Mouse (Mus musculus) olfactory bulb, adult 2 months (tissue): ENCODE data around the gene Fam181b. TPM values are rescaled to one million over a fixed set of nuclear protein-coding genes. Genes with fewer than 3 reads are reported as not detected.

Source experiments
- H3K27ac ChIP-seq: fragments of 200-500 bp; 2 replicates; pipeline ENCODE4 v1.5.1; 2012; ENCODE audit warnings: low read depth, low read length; ENCODE audit not compliant: insufficient read depth
- H3K4me1 ChIP-seq: fragments of 200-500 bp; 2 replicates; pipeline ENCODE4 v1.6.1; 2012; ENCODE audit warnings: low read length; ENCODE audit not compliant: control insufficient read depth, insufficient read depth
- H3K4me3 ChIP-seq: fragments of 200-500 bp; 2 replicates; pipeline ENCODE4 v1.5.1; 2012; ENCODE audit warnings: mild to moderate bottlenecking, low read depth, low read length, moderate library complexity; ENCODE audit not compliant: insufficient read depth
- CTCF ChIP-seq: fragments of 200-500 bp; IDR thresholded peaks from 2 replicates; pipeline ENCODE4 v1.5.1; 2012; ENCODE audit warnings: low read depth, mild to moderate bottlenecking, low read length, moderate library complexity; ENCODE audit not compliant: insufficient read depth
- POLR2A ChIP-seq: fragments of 200-500 bp; IDR thresholded peaks from 2 replicates; pipeline ENCODE4 v1.6.1; 2012; ENCODE audit warnings: mild to moderate bottlenecking, low read depth, low read length, moderate library complexity; ENCODE audit not compliant: insufficient read depth
- WGBS: fragments of 180-500 bp; shearing (Covaris S2); methylation state at CpG from one replicate; pipeline ENCODE4 v1.1.7; 2018; 5-methylcytosine and 5-hydroxymethylcytosine counted together
- polyA plus RNA-seq: library from polyadenylated mRNA; stranded (reverse); fragments of >200 nt; gene quantifications from 2 replicates; pipeline ENCODE4 v1.2.4, GENCODE M21; 2012; ENCODE audit warnings: low replicate concordance; ENCODE audit not compliant: missing spikeins, insufficient read depth, insufficient read length

Gene Fam181b
- polyA plus RNA-seq = not detected in 2 replicates

DNA sequence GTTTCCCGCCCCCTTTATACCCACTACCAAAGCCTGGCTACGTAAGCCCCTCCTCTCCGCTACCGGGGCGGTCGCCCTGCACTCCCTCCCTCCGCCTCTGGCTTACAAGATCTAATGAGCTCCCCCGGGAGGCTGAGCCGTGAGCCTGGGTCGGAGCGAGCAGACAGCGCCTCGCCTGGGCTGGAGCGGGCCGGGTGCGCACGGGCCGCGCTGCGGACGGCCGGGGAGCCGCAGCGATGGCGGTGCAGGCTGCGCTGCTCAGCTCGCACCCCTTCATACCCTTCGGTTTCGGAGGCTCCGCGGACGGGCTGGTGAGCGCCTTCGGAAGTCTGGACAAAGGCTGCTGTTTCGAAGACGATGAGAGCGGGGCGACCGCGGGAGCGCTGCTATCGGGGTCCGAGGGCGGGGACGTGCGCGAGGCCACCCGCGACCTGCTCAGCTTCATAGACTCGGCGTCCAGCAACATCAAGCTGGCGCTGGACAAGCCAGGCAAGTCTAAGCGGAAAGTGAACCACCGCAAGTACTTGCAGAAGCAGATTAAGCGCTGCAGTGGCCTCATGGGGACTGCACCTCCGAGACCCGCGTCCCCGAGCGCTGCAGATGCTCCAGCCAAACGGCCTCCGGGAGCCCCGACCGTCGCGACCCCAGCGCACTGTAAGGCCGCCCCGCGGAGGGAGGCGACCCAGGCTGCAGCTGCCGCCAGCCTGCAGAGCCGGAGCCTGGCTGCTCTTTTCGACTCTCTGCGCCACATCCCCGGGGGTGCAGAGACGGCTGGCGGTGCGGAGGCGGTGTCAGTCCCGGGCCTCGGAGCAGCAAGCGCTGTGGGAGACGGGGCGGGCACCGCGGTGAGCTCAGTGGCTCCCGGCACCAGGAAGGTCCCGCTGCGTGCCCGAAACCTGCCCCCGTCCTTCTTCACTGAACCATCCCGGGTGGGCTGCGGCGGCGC, at the start of gene Fam181b:
Fam181b (plus strand) TSS at position 81 of the 946 bp plus-strand sequence.
- H3K4me3 ChIP-seq = peak within 1 kb of the TSS; percentile 66
- TF ChIP-seq POLR2A = peak; percentile 89
- peak; percentile 24 for TF ChIP-seq CTCF
- H3K27ac ChIP-seq = peak within 1 kb of the TSS; percentile 50
- peaks cover 3% of the 10 kb centered on the region for H3K4me1 ChIP-seq
- under 1% methylated on average over 96 of the region's 96 CpGs for WGBS

DNA sequence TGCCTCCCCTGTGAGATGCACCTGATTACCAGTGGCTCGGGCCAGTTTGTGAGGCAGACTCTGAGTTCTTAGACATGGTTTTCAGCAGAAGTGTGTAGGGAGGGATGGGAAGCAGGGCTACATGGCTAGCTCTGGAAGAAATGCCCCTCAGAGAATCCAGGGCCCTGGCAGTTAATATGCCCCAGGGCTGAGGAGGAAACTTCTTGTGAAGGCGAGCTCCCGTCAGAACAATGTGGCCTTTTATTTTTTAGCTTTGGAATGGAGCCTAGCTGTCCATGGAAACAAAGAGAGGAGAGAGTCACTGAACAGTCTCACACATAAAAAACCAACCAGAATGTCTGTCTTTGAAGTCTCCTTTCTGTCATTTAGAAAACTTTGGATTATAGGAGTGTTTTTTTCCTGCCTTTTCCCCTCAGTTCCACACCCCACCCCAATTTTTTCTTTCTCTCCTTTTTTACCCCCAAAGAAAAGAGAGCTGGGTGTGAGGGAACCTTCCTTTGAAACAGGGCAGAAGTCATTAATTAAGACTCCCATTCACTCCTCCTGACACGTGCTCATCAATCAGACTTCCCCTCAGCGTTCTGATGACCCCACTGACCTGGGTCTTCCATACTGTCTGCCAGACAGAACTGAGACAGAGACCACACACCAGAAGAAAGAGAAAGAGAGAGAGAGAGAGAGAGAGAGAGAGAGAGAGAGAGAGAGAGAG, 41.7 kb upstream of the Fam181b start:
- TF ChIP-seq CTCF (no peak), POLR2A (no peak)
- Histone ChIP-seq H3K27ac (0 out of 2 replicates have a peak overlapping the region, but pooled peaks have one; percentile 14), H3K4me3 (no peak overlapping the region), H3K4me1 (no peaks in the 10 kb centered on the region)
- 34% methylated on average over 5 of the region's 5 CpGs for WGBS

DNA sequence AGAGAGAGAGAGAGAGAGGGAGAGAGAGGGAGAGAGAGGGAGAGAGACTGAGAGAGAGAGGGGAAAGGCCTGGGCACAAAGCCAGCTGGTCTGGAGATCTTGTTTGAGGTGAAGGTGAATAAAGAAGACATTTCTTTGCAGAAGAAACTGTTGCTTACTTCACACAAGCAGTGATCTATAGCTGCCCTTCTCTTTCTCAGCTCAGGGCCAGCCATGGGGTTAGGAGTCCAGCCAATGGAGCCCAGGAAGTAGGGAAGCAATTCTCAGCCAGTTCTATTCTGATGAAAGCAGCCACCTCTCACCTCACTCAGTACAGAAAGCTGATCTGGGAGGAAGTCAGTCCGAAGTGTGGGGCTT, 41.2 kb upstream of the Fam181b start:
- TF ChIP-seq POLR2A = no peak
- TF ChIP-seq CTCF = no peak
- WGBS = 46% methylated on average over 1 of the region's 1 CpGs
- 0 out of 2 replicates have a peak overlapping the region, but pooled peaks have one; percentile 14 for H3K27ac ChIP-seq
- no peak overlapping the region for H3K4me3 ChIP-seq
- no peaks in the 10 kb centered on the region for H3K4me1 ChIP-seq

DNA sequence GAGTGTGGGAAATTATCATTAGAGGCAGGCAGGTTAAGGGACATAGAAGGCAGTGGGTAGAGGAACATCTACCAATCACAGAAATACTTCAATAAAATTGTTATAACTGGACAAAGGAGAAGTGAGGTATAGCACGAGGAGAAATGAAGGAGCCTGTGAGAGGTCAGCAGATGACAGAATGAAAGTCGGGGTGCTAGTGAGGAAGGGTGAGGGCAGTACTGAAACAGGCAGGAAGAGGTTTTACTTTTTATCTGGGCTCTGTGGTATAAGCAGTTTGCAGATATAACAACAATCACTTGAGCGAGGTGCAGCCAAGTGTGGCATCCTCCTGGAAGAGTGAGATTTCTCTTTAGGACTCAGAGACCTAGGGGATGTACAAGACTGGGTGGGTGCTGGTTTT, 40.1 kb upstream of the Fam181b start:
- Histone ChIP-seq H3K27ac (no peak overlapping the region), H3K4me3 (no peak overlapping the region)
- WGBS = 94% methylated on average over 3 of the region's 3 CpGs

DNA sequence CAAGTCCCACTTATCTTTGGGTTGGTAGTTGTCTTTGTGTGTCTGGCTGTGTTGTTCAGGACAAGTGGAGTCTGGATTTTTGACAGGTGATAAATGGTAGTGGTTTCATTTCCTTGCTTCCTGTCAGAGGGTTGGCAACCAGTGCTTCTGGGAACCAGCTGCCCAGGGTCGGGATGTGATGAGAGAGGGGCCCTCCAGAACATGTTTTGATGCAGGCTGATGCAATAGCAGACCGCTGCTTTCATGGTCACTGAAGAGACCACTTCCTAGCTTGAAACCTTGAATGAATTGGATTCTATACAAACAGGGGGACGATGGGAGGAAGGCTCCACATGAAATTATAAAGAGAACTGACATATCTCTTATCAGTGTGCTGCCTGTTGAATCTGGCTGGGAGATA, 35.3 kb upstream of the Fam181b start:
- TF ChIP-seq POLR2A = no peak
- no peak for TF ChIP-seq CTCF
- Histone ChIP-seq H3K4me3 (no peak overlapping the region), H3K27ac (no peak overlapping the region), H3K4me1 (peaks cover 2% of the 10 kb centered on the region; the same call in 1 of the 2 replicates)
- 40% methylated on average over 3 of the region's 3 CpGs for WGBS

More for the DNA sequence above, 40.1 kb upstream of the Fam181b start:
- TF ChIP-seq CTCF (no peak), POLR2A (no peak)
- H3K4me1 ChIP-seq = no peaks in the 10 kb centered on the region

DNA sequence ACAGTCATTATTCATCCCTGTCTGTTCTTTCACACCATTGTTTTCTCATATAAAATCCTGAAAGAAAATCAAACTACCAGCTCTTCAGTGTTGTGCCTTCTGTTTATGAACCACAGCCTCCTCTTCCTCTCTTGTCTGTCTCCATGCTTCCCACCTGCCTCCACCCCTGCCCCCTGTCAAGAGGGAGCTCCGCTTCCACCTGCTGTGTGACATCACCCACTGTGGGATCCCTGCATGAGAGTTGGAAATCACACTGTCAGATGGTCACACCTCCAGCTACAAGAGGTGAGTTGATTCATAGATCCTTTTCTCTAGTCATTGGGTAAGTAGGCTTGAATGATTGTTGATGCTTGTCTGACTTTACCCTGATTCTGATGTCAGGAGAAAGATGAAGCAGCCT, 34.9 kb upstream of the Fam181b start:
- WGBS = 84% methylated on average over 1 of the region's 1 CpGs
- H3K4me3 ChIP-seq = no peak overlapping the region
- TF ChIP-seq CTCF = no peak
- TF ChIP-seq POLR2A = no peak
- no peak overlapping the region; the same call in 1 of the 2 replicates for H3K27ac ChIP-seq
- peaks cover 2% of the 10 kb centered on the region; the same call in 1 of the 2 replicates for H3K4me1 ChIP-seq

DNA sequence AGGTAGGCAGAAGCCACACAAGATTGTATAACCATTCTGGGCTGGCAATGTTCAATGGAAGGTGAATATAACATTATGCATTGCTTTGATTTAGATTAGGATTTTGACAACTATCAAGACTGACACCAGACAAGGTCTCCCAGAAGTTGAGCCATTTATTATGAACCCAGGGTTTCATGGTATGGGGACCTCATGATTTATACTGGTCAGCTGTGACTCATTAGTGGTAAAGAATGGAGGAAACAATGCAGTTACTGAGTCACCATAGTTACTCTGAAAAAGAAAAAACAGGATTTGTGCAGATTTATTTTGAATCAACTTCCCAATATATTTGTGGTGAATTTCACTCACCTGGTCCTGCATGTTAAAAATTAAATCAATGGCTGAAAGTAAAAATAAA, 18.8 kb upstream of the Fam181b start:
- TF ChIP-seq CTCF (no peak), POLR2A (no peak)
- Histone ChIP-seq H3K4me3 (no peak overlapping the region), H3K27ac (no peak overlapping the region), H3K4me1 (no peaks in the 10 kb centered on the region)

DNA sequence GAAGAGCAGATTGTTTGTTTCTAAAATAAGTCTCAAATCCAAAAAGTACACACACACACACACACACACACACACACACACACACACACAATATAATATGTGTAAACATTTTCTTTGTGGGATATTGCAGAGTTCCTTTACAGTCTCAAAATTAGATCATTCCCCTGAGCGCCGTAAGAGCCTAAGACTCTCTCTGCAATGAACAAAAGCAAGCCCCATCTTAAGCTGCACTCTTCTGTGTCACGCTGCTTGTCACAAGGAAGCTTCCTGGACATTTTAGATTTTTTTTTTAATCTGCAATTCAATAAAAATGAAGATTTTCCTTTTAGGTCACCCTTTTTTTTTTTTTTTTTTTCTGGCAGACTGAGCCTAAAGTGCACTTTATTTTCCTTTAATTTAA, 17.9 kb upstream of the Fam181b start:
- no peak overlapping the region for H3K27ac ChIP-seq
- WGBS = 62% methylated on average over 3 of the region's 3 CpGs

DNA sequence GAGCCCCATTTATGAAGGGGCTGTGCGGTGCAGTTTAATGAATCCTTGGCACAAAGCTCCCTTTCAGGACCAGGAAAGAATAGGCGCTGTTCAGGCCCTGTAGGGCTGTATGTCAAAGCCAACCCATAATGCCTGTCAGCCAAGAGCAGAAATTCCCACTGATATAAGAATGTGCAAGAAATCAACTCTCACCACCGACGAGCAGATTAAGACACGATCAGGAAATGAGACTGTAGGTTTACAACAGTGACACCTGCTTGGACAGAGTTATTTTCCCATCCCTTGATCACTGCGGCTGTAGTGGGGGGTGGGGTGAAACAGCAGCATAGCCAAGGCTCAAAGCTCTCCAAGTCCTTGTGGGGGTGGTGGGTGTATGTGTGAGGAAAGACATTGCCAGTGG, 17.5 kb upstream of the Fam181b start:
- Histone ChIP-seq H3K4me3 (no peak overlapping the region), H3K4me1 (no peaks in the 10 kb centered on the region), H3K27ac (0 out of 2 replicates have a peak overlapping the region, but pooled peaks have one; percentile 75)
- WGBS = 35% methylated on average over 6 of the region's 6 CpGs
- TF ChIP-seq POLR2A = no peak
- no peak for TF ChIP-seq CTCF

More for the DNA sequence above, 17.9 kb upstream of the Fam181b start:
- Histone ChIP-seq H3K4me3 (no peak overlapping the region), H3K4me1 (no peaks in the 10 kb centered on the region)
- TF ChIP-seq POLR2A (no peak), CTCF (no peak)
